Mouse (Mus musculus) stomach, embryonic 14.5 days (tissue): ENCODE measurements around the gene Klf13. TPM values are rescaled to one million over a fixed set of nuclear protein-coding genes. Genes with fewer than 3 reads are reported as not detected.

ENCODE experiments used
- ATAC-seq: fragments of 200-750 bp; cut with Nextera tagmentation; 2 replicates; pipeline ENCODE4 v1.8.0; 2017; ENCODE audit warnings: low read depth, moderate TSS enrichment; ENCODE audit not compliant: insufficient number of reproducible peaks, insufficient read depth, low FRiP score
- H3K27ac ChIP-seq: fragments of 300-500 bp; sonication (generic); 2 replicates; pipeline ENCODE4 v1.5.1; 2014; ENCODE audit warnings: mild to moderate bottlenecking, low read length, moderate library complexity, mixed read lengths
- H3K27me3 ChIP-seq: fragments of 300-500 bp; sonication (generic); 2 replicates; pipeline ENCODE4 v1.6.1; 2014; ENCODE audit warnings: low read length, control low read depth, mixed read lengths; ENCODE audit not compliant: control insufficient read depth, insufficient read depth
- H3K36me3 ChIP-seq: fragments of 300-500 bp; sonication (generic); 2 replicates; pipeline ENCODE4 v1.6.1; 2014; ENCODE audit warnings: mild to moderate bottlenecking, control low read depth, low read length, moderate library complexity, mixed read lengths; ENCODE audit not compliant: control insufficient read depth, insufficient read depth
- H3K4me1 ChIP-seq: fragments of 300-500 bp; sonication (generic); 2 replicates; pipeline ENCODE4 v1.6.1; 2014; ENCODE audit warnings: low read length, control low read depth, mixed read lengths; ENCODE audit not compliant: control insufficient read depth, insufficient read depth
- H3K4me2 ChIP-seq: fragments of 300-500 bp; sonication (generic); replicated peaks from 2 replicates; pipeline ENCODE4 v1.6.1; 2014; ENCODE audit warnings: low read depth, low read length, control low read depth
- H3K4me3 ChIP-seq: fragments of 300-500 bp; sonication (generic); 2 replicates; pipeline ENCODE4 v1.5.1; 2014; ENCODE audit warnings: low read depth, low read length, control low read depth
- H3K9ac ChIP-seq: fragments of 300-500 bp; sonication (generic); replicated peaks from 2 replicates; pipeline ENCODE4 v1.6.1; 2014; ENCODE audit warnings: low read depth, mild to moderate bottlenecking, control low read depth, low read length, moderate library complexity, mixed read lengths
- H3K9me3 ChIP-seq: fragments of 300-500 bp; sonication (generic); 2 replicates; pipeline ENCODE4 v1.6.1; 2016; ENCODE audit warnings: low read depth, low read length, control low read depth; ENCODE audit not compliant: control insufficient read depth
- WGBS: fragments of 180-500 bp; shearing (Covaris S2); extraction: QIAGEN DNeasy Blood & Tissue Kit; methylation state at CpG from one replicate; pipeline ENCODE4 v1.1.7; 2014; 5-methylcytosine and 5-hydroxymethylcytosine counted together
- polyA plus RNA-seq: library from polyadenylated mRNA; unstranded; fragments of >200 nt; fragmentation: Nextera tagmentation; extraction: Ambion mirVana; gene quantifications from 2 replicates; pipeline ENCODE4 v1.2.1, GENCODE M21; 2014

The Klf13 gene
- polyA plus RNA-seq, 1 experiment from 2014 or later = 35.5 TPM

DNA sequence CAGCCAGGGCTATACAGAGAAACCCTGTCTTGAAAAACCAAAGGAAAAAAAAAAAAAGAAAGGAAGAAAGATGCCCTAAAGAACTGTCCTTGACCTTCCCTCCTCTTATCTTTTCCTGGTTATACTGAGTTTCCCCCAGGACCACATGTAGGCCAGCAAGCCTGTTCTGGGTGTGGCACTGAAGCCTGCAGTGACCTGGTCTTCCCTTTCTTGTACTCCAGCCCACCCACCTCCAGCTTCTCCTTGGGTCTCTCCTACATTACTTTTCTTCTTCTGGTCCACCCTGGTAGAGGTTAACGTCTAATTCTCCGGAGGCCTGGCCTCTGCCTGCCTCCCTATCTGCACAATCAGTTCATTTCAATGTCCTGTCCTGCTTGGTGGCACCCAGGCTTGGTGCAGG lies 16.7 kb upstream of the Klf13 start:
- no peaks in the 10 kb centered on the region for H3K4me1 ChIP-seq
- WGBS = 93% methylated on average over 2 of the region's 2 CpGs
- H3K4me3 ChIP-seq = no peak overlapping the region
- H3K27me3 ChIP-seq = no peaks in the 10 kb centered on the region
- no peak overlapping the region for H3K9ac ChIP-seq
- no peak for ATAC-seq
- no peak overlapping the region for H3K4me2 ChIP-seq
- no peak overlapping the region for H3K27ac ChIP-seq
- no peaks in the 10 kb centered on the region for H3K36me3 ChIP-seq
- H3K9me3 ChIP-seq = no peaks in the 10 kb centered on the region

DNA sequence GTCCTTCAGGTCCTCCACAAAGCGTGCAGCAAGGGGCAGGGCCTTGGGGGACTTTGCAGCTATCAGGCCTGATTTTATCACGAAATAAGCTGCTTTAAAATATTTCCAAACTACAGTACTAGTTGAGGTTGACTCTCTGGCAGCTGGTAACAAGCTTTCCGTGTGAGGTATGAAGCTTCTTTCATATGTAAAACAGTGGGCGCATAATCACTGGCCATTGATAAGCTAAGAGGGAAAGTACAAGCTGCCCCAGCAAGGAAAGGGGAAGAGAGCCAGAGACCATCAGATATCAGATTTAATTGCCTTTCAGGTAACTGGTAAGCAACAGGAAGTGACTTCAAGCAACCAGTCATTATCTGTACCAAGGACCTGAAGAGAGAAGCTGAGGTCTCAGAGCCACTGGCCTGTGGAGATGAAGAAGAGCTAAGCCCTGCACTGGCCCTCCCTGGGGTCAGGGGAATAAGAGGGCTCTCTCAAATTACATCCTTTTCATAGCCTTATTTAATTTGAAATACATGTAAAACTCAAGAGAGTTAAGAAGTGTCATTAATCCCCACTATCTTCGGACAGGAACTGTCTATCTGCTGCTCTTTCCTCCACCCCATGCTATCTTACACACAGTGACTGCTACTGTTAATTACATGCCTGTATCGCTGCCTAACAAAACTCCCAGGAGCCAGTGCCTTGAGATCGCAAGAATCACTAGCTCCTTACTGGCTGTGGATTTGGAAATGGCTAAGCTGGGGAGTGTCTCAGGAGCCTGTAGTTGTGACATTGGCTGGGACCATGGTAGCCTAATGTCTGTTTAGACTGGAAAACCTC lies 13.6 kb upstream of the Klf13 start:
- Histone ChIP-seq H3K9ac (no peak overlapping the region), H3K9me3 (no peaks in the 10 kb centered on the region), H3K4me3 (no peak overlapping the region), H3K36me3 (no peaks in the 10 kb centered on the region), H3K4me2 (no peak overlapping the region), H3K4me1 (no peaks in the 10 kb centered on the region), H3K27ac (no peak overlapping the region), H3K27me3 (no peaks in the 10 kb centered on the region)
- ATAC-seq = no peak
- WGBS = 68% methylated on average over 7 of the region's 7 CpGs

GRCm38 (mm10) chr7:63950931-63951607 lies 12.4 kb upstream of the Klf13 start:
- WGBS = 80% methylated on average over 10 of the region's 10 CpGs
- H3K4me1 ChIP-seq = no peaks in the 10 kb centered on the region
- H3K4me2 ChIP-seq = no peak overlapping the region
- no peak overlapping the region for H3K27ac ChIP-seq
- ATAC-seq = no peak
- no peaks in the 10 kb centered on the region for H3K9me3 ChIP-seq
- no peaks in the 10 kb centered on the region for H3K36me3 ChIP-seq
- no peak overlapping the region for H3K4me3 ChIP-seq
- H3K27me3 ChIP-seq = no peaks in the 10 kb centered on the region
- no peak overlapping the region for H3K9ac ChIP-seq

DNA sequence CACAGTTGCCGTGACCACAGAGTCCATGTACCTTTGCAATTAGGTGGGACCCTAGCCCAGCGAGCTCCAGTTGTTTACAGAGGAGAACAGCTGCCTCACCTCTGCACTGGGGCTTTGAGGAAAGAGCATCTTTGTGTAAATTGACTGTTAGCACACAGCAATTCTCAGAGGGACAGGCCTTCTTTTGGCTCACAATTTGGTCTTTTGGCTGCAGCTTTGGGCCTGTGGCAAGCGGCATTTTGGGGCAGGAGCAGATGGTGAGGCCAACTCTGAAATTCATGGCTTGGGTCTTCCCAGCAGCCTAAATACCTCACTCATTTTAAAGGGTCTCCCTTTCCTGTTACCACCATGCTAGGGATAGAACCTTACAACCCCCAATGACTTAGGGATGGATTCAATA lies 10.5 kb upstream of the Klf13 start:
- 52% methylated on average over 3 of the region's 3 CpGs for WGBS

GRCm38 (mm10) chr7:63947514-63948487 lies 9.1 kb upstream of the Klf13 start:
- Histone ChIP-seq H3K9ac (no peak overlapping the region), H3K36me3 (no peaks in the 10 kb centered on the region), H3K4me2 (no peak overlapping the region), H3K9me3 (no peaks in the 10 kb centered on the region), H3K27ac (no peak overlapping the region), H3K27me3 (no peaks in the 10 kb centered on the region), H3K4me3 (no peak overlapping the region), H3K4me1 (no peaks in the 10 kb centered on the region)
- no peak for ATAC-seq
- 52% methylated on average over 11 of the region's 11 CpGs for WGBS

More for the DNA sequence above, 10.5 kb upstream of the Klf13 start:
- Histone ChIP-seq H3K9me3 (no peaks in the 10 kb centered on the region), H3K4me3 (no peak overlapping the region), H3K4me2 (no peak overlapping the region), H3K4me1 (no peaks in the 10 kb centered on the region), H3K27ac (no peak overlapping the region), H3K27me3 (no peaks in the 10 kb centered on the region), H3K36me3 (no peaks in the 10 kb centered on the region), H3K9ac (no peak overlapping the region)
- ATAC-seq = no peak

- H3K9me3 ChIP-seq = no peaks in the 10 kb centered on the region
- no peak overlapping the region for H3K9ac ChIP-seq
- H3K4me2 ChIP-seq = no peak overlapping the region
- no peak for ATAC-seq
- H3K4me1 ChIP-seq = no peaks in the 10 kb centered on the region
- 24% methylated on average over 2 of the region's 2 CpGs for WGBS
- no peaks in the 10 kb centered on the region for H3K36me3 ChIP-seq
- no peak overlapping the region for H3K27ac ChIP-seq
- no peaks in the 10 kb centered on the region for H3K27me3 ChIP-seq
- no peak overlapping the region for H3K4me3 ChIP-seq
Observed at GRCm38 (mm10) chr7:63943946-63944345, 5.2 kb upstream of the Klf13 start.

DNA sequence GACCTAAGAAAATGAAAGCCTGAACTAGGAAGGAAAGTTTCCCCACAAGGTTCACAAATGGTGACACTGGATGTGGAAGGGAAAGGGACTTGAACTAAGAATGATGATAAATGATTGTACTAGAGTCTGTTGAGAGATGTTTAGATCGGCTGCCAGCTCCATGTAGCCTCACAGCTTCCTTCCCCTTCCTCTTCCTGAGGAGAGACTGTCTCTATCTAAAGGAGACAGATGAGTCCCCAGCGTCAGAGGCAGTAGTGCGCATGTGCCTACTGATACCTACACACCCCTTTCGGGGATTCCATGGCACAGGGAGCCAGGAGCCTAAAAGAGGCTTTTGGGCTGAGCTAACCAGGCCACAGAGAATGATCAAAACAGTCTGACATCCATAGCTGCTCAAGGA lies 2.8 kb upstream of the Klf13 start:
- WGBS = 67% methylated on average over 4 of the region's 4 CpGs
- Histone ChIP-seq H3K4me2 (no peak overlapping the region), H3K36me3 (no peaks in the 10 kb centered on the region), H3K27me3 (no peaks in the 10 kb centered on the region), H3K27ac (no peak overlapping the region), H3K9ac (no peak overlapping the region), H3K9me3 (no peaks in the 10 kb centered on the region), H3K4me3 (no peak overlapping the region), H3K4me1 (no peaks in the 10 kb centered on the region)
- no peak for ATAC-seq

DNA sequence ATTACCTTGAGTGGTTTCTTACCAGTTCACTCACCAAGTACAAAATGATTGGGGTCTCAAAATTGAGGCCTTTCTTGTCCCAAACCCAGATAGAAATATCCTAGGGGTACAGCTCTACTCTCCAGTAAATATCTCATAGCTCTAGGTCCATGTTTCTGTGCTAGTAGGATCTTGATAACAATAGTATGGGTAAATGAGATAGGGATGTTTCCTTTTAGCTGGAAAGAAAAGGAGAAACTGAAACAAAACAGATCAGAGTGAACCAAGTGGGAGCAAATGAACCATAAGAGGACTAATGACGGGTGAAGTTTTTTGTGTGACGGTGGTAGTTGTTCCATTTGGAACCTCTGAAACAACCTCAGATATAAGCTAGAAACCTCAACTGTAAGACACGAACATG lies 2.3 kb upstream of the Klf13 start:
- Histone ChIP-seq H3K27me3 (no peaks in the 10 kb centered on the region), H3K27ac (no peak overlapping the region), H3K4me2 (no peak overlapping the region), H3K9ac (no peak overlapping the region), H3K36me3 (no peaks in the 10 kb centered on the region), H3K4me3 (no peak overlapping the region), H3K9me3 (no peaks in the 10 kb centered on the region), H3K4me1 (no peaks in the 10 kb centered on the region; the same call in 1 of the 2 replicates)
- no peak for ATAC-seq
- WGBS = 83% methylated on average over 3 of the region's 3 CpGs
